Mouse (Mus musculus): ENCODE results near the gene Smg6.

Smg6 gene

GRCm38 (mm10) chr11:75047066-75047465 lies 121.4 kb downstream of the Smg6 start:
- DNase-seq (ENCODE audit: low read depth, low spot score) = peak; percentile 81

DNA sequence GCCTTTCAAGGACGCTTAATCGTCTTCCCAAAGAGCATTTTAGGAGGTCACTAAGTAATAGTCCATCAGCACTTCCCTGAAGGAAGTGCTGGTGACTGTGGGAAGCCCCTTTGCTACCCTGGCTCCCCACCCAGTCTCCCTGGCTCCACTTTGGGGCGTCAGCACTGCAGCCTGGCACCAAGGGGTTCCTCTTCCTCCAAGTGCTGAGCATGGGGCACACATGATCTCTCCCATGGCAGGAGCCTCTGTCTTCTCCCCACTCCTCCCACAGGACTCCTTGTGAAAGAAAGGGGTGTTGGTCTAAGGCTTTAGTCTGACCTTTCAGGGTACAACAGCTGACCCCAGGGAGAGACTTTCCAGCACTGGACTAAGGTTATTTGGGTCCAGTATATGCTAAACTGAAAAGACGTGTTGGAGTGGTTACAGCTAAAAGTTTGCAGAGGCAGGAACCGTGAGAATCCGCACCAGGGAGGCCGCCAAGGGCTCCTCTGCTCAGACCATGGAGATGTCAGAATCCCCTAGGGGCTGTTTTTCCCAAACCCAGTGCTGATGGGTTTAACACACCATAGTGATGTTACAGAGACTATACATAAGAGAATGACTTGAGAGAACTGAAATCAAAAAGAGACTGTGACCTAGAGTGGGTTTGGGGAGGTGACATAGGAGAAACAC lies 122.2 kb downstream of the Smg6 start:
- DNase-seq (ENCODE audit: low read depth, low spot score) = no peak

DNA sequence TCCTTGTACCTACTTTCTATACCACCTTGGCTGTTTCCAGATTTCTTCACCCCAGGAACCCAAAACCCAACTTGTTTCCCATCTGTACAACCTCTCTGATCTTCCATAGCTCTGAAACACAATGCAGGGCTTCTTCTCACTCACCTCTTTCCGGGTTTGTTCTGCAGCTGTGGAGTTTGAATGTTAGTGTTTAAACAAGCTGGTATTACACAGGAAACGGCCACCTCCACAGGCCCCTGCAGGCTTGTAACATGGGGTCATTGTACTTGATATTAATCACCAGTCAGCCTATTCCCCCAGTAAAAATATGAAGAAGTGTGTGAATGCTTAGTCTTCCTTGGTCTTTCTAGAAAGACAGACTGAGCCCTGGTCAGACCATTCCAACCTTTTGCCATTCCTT lies 123.5 kb downstream of the Smg6 start:
- DNase-seq (ENCODE audit: low read depth, low spot score) = no peak

- no peak for DNase-seq (ENCODE audit: low read depth, low spot score)
Observed at GRCm38 (mm10) chr11:75049807-75050206, 124.2 kb downstream of the Smg6 start.

DNA sequence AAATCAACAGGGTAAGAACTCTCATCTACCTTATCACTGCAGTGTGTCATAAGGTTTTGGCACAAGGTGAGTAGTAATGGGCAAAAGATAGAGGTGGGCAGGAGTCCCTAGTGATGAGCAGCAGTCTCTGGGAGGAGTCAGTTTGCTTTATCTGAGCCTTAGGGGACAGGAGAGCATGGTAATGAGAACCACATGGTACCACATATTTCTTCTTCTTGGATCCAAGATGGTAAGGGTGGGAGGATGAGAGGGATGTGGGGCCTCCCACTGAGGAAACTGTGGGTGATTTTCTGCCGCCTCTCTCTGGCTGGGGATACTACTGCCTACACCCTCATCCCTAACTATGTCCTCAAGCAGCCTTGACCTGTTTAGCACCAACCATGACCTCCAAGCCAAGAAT lies 125.6 kb downstream of the Smg6 start:
- no peak for DNase-seq (ENCODE audit: low read depth, low spot score)

- DNase-seq (ENCODE audit: low read depth, low spot score) = no peak
Observed at GRCm38 (mm10) chr11:75051712-75052550, 126.3 kb downstream of the Smg6 start.

GRCm38 (mm10) chr11:75053020-75053419 lies 127.4 kb downstream of the Smg6 start:
- DNase-seq (ENCODE audit: low read depth, low spot score) = peak; percentile 41

DNA sequence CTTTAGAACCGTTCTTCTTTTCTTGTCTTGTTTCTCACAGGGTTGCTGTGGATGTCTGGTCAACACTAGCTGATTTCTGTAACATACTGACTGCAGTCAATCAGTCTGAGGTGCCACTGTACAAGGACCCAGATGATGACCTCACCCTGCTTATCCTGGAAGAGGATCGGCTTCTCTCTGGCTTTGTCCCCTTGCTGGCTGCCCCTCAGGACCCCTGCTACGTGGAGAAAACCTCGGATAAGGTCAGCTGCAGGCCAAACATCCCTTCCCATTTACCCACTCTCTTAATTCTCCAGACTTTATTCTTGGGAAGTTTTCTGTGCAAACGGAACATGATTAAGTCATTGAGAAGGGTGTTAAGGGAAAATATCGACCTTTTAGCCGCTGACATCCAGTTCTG lies 128.1 kb downstream of the Smg6 start:
- no peak for DNase-seq (ENCODE audit: low read depth, low spot score)

DNA sequence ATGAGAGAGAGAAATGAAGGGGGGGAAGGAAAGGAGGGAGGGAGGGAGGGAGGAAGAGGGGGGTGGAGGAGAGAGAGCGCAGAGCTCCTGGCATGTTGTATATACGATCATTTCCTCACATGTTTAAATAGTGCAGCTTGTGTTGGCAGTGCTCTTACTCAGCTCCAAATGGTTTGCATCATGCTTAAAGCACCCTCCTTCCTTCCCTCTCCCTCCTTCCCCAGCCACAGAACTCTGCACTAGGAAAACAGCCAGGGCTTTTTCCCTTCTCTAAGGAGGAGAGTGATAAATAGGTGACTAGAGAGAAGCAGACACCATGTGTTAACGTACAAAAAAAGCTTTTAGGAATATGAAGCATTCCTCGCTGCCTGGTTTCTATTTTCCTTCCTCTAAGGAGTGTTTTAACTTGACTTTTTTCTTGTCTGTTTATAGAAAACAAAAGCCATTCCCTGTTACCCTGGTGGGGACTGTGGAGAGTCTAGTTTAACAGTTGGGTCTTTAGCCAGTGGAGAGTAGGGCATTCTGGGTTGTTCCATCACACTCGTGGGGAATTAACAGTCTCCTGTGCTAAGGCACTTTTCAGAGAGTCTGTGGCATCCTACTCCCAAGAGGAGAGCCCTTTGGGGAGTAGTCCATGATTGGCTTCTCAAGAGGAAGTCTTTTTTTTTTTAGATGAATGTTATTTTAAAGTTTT lies 128.7 kb downstream of the Smg6 start:
- DNase-seq (ENCODE audit: low read depth, low spot score) = peak; percentile 74

- no peak for DNase-seq (ENCODE audit: low read depth, low spot score)
Observed at GRCm38 (mm10) chr11:75054878-75055214, 129.2 kb downstream of the Smg6 start.

- no peak for DNase-seq (ENCODE audit: low read depth, low spot score)
Observed at GRCm38 (mm10) chr11:75062650-75063049, 137.0 kb downstream of the Smg6 start.

DNA sequence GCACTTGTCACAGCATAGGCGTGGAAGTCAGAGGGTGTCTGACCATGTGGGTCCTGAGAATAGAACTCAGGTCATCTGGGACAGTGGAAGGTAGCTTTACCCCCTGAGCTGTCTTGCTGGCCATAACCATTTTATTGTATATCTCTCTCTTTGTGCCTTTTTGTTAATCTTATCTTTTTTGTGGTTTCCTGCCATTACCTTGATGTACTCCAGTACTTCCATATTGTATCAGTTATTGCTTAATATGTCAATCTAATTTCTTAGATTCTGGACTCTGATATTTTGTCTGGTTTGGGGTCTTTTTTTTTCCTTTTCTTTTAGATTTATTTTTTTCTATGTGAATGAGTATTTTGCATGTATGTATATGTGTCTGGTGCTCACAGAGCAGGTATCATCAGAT lies 138.6 kb downstream of the Smg6 start:
- DNase-seq (ENCODE audit: low read depth, low spot score) = no peak

DNA sequence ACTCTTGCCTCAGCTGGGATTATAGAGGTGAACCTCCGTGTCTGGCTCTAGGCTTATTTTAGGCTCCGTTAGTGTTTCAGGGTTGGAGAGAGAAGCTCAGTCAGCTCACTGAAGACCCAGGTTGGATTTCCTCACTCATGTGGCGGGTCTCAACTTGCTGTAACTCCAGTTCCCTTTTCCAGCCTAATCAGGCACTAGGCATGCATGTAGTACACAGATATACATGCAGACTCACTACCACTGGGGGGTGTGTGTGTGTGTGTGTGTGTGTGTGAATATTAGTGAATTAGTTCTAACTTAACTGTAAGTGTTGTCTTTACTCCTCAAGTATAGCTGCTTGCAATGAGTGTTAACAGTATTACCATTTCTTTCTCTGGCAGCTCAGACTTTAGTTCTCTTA lies 145.7 kb downstream of the Smg6 start:
- DNase-seq (ENCODE audit: low read depth, low spot score) = no peak

DNA sequence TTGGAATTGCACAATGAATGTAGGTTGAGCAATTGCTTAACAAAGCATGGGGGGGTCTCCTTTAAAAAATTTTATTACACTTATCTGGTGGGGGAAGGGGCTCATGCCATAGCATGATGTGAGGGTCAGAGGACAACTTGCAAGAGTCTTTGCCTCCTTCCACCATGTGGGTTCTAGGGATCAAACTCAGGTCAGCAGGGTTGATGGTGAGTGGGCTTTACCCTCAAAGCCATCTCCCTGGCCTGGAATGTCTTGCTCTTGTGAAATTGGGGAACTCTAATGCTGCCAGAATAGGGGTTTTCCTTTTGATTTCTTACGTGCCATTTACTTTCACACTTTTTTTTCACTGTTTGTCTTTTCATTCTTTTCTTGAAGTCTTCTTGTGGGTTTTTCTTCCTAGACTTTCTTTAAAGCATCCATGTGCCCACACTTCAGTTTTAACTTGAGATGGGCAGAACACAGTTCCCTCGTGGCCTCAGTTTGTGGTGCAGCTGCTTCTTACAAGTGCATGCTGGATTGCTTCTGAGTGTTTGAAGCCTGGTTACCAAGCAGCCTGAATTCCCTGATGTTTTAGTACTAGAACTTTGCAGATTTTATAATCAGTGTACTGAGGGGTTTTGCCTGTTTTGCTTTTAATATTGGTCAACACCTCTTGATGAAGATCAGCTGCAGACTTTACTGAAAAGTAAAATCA lies 147.5 kb downstream of the Smg6 start:
- DNase-seq (ENCODE audit: low read depth, low spot score) = no peak

- DNase-seq (ENCODE audit: low read depth, low spot score) = no peak
Observed at GRCm38 (mm10) chr11:75073696-75074095, 148.1 kb downstream of the Smg6 start.

DNA sequence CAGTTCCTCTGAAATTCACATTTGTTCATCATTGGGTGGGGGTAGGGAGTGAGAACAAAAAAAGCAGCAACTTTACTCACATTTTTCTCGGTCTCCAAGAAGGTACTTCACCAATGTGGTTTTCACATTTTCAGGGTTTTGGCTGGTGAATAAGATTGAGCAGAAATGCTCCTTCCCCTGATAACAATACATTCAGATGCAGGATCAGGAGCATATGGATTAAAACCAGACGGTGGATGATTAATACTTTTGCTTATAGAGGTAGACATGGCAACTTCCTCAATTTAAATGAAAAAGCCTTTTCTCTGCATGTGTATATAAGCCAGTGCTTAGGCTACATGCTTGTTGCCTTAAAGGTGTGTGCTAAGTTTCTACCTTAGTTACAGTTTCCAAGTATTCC lies 148.9 kb downstream of the Smg6 start:
- no peak for DNase-seq (ENCODE audit: low read depth, low spot score)

GRCm38 (mm10) chr11:75078616-75079015 lies 153.0 kb downstream of the Smg6 start:
- peak; percentile 22 for DNase-seq (ENCODE audit: low read depth, low spot score)

DNA sequence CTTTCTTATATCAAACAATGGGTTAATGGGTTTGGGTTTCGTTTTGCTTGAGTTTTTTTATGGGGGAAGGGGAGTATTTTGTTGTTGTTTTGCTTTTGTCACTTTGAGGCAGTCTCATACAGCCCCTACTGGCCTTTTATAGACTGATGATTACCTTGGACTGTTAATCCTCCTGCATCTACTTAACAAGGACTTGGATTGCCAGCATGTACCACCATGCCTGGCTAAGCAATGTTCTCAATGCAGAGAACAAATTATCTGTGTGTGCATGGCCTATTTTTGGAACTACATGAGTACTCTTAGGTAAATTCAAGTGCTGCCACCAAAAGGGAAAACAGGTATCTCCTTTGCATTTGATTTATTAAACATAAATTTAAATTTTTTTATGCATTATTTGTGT lies 157.4 kb downstream of the Smg6 start:
- DNase-seq (ENCODE audit: low read depth, low spot score) = peak; percentile 33

GRCm38 (mm10) chr11:75092159-75092558 lies 166.5 kb downstream of the Smg6 start:
- peak; percentile 14 for DNase-seq (ENCODE audit: low read depth, low spot score)

GRCm38 (mm10) chr11:75092656-75093055 lies 167.0 kb downstream of the Smg6 start:
- peak; percentile 24 for DNase-seq (ENCODE audit: low read depth, low spot score)

- DNase-seq (ENCODE audit: low read depth, low spot score) = peak; percentile 43
Observed at GRCm38 (mm10) chr11:75094759-75095158, 169.1 kb downstream of the Smg6 start.

DNA sequence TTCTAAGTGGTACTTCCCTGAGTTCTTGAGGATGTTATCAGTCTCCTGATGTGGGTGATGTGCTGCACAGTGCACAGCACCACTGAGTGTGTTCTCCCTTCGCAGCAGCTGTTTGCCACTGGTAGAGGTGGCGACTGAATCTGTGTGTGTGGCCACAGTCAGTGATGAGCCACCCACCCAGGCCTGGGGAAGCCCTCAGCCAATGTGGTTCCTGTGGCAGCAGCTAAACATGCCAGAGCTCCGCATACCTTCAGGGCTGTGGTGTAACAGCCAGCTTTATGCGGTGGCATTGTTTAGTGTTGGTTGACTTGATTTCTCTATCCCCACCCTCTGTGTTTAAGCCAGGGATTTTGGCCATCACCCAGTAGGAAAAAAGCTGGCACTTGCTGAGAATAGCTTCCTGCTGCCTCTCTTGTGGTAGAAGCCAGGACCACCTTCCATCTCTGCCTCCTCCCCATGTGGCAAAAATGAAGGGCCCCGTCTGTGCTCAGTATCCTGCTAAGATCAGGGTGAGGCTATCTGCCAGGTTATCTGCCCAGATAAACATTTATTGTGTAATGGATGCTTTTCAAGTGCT lies 177.2 kb downstream of the Smg6 start:
- peak; percentile 45 for DNase-seq (ENCODE audit: low read depth, low spot score)
